Mouse (Mus musculus): ENCODE measurements at regions not wholly inside any gene's neighbourhood (a gene's known extent, or its start where the extent isn't known, plus 50 kb on each side); places are given as distances from the start of the nearest gene placed in this dataset.
"Not testable (repeated sequence)": the region's sequence is repeated elsewhere in the genome, so short reads cannot be mapped to it uniquely, and the experiment has no call there.

DNA sequence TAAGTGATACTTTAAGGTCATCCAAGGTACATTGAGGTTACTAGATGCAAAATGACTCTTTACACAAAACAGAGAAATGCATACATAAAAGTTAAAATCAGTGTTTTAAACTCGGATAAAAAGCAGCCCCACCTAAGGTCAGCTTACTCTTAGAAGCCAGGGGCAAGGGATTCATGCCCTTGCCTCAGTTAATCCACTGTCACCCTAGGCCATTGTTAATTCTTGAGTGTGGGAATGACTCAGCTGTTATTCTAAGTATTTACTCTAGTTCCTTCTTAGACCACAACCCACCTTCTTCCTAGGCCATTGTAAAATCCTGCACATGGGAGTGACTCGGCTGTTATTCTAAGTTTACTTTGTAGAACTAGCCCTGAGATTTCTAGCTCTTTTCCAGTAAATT is 64.1 kb upstream of the Ces1h start:
- ATAC-seq (ENCODE audit: extremely low read depth, insufficient number of reproducible peaks, low FRiP score, poor library complexity, severe bottlenecking); H3K36me3 ChIP-seq (replicated peaks); H3K9me3 ChIP-seq (replicated peaks); H3K27me3 ChIP-seq (ENCODE audit: insufficient read depth, low read length); DNase-seq (ENCODE audit: low spot score); H3K4me1 ChIP-seq (ENCODE audit: insufficient read depth, low read depth, low read length); H3K4me3 ChIP-seq (ENCODE audit: low read depth, low read length): not testable (repeated sequence)

DNA sequence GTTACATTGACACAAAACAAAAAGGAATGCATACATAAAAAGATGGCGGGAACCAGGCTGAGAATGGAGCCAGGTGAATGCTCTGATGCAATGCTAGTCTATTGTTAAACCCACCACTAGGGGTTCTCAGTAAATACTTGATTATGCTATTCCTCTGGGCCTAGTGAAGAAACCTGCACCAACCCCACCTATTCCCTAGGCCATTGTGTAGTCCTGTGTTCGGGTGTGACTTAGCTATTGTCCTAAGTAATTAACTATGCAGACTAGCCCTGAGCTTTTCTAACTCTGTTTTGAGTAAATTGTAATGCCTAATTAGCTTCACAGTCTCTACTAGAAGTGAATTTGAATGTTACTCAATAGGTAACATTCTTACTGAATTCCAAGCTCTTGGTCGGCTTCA is 62.4 kb upstream of the Ces1h start:
- Histone ChIP-seq H3K4me1 (ENCODE audit: insufficient read depth, low read depth, low read length) (no peaks in the 10 kb centered on the region), H3K27me3 (ENCODE audit: insufficient read depth, low read length) (no peaks in the 10 kb centered on the region), H3K4me3 (ENCODE audit: low read depth, low read length) (no peak overlapping the region), H3K36me3 (replicated peaks) (no peaks in the 10 kb centered on the region), H3K9me3 (replicated peaks) (peaks cover 8% of the 10 kb centered on the region)
- ATAC-seq (ENCODE audit: extremely low read depth, insufficient number of reproducible peaks, low FRiP score, poor library complexity, severe bottlenecking) (no peak), DNase-seq (ENCODE audit: low spot score) (no peak)
- TF ChIP-seq POLR2AphosphoS5 (IDR thresholded peaks at IDR 0.05; ENCODE audit: insufficient replicate concordance, low read depth, low read length) (no peak), TAL1 (conservative IDR thresholded peaks at IDR 0.05; ENCODE audit: low read depth, low read length) (no peak), GATA2 (IDR thresholded peaks at IDR 0.05; ENCODE audit: borderline replicate concordance, low read depth, low read length) (no peak), CTCF (IDR thresholded peaks at IDR 0.05; ENCODE audit: low read depth, low read length) (no peak), GATA1 (IDR thresholded peaks at IDR 0.05; ENCODE audit: borderline replicate concordance, low read length) (no peak)

DNA sequence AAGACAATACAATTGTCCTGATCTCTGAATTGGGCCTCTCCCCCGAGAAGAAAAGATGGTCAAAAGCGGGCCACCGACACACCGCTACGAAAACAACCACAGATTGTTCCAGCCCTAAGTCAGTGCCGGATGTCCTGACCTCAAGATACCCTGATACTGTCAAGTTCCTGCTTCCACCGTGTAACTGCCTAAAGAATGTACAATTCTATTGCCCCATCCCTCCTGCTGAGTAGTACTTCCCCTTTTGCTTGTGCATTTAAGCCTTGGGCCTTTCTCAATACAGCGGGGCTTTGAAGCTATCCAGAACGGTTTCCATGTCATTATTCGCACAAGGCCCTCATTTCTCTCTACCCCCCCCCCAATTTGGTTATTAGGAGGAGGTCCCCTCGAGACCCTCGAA is 57.1 kb upstream of the Ces1h start:
- H3K27me3 ChIP-seq (ENCODE audit: insufficient read depth, low read length); H3K4me3 ChIP-seq (ENCODE audit: low read depth, low read length); H3K36me3 ChIP-seq (replicated peaks); DNase-seq (ENCODE audit: low spot score); ATAC-seq (ENCODE audit: extremely low read depth, insufficient number of reproducible peaks, low FRiP score, poor library complexity, severe bottlenecking); H3K4me1 ChIP-seq (ENCODE audit: insufficient read depth, low read depth, low read length): not testable (repeated sequence)
- H3K9me3 ChIP-seq (replicated peaks) = peaks cover 20% of the 10 kb centered on the region

DNA sequence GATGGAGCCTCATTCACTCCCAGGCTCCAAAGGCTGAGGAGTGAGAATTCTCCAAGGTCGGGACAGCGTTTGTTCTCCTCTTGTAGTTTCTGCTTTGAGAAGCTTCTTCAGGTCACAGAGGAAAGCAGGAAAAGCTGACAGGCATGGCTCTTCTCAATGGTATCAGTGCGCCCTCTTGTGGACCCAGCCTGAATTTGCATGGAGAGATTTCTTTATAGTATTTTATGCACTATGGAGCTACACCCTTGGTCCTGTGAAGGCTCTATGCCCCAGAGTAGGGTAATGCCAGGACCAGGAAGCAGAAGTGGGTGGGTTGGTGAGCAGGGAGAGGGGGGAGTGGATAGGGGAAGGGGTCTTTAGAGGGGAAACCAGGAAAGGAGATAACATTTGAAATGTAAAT is 51.1 kb upstream of the Ces1h start:
- no peak for DNase-seq (ENCODE audit: low spot score)
- no peak overlapping the region for H3K4me3 ChIP-seq (ENCODE audit: low read depth, low read length)
- H3K27me3 ChIP-seq (ENCODE audit: insufficient read depth, low read length) = no peaks in the 10 kb centered on the region
- no peak; the same call in 1 of the 2 replicates for ATAC-seq (ENCODE audit: extremely low read depth, insufficient number of reproducible peaks, low FRiP score, poor library complexity, severe bottlenecking)
- TF ChIP-seq POLR2AphosphoS5 (IDR thresholded peaks at IDR 0.05; ENCODE audit: insufficient replicate concordance, low read depth, low read length) (no peak), CTCF (IDR thresholded peaks at IDR 0.05; ENCODE audit: low read depth, low read length) (peak; percentile 8; the same call in 1 of the 2 replicates), TAL1 (conservative IDR thresholded peaks at IDR 0.05; ENCODE audit: low read depth, low read length) (no peak), GATA1 (IDR thresholded peaks at IDR 0.05; ENCODE audit: borderline replicate concordance, low read length) (no peak), GATA2 (IDR thresholded peaks at IDR 0.05; ENCODE audit: borderline replicate concordance, low read depth, low read length) (no peak)
- H3K36me3 ChIP-seq (replicated peaks) = no peaks in the 10 kb centered on the region
- no peaks in the 10 kb centered on the region for H3K4me1 ChIP-seq (ENCODE audit: insufficient read depth, low read depth, low read length)
- peaks cover 30% of the 10 kb centered on the region for H3K9me3 ChIP-seq (replicated peaks)

Data from G1E (cell line).